Mouse (Mus musculus) hindbrain, embryonic 14.5 days (tissue): ENCODE measurements at regions not wholly inside any gene's neighbourhood (a gene's known extent, or its start where the extent isn't known, plus 50 kb on each side); places are given as distances from the start of the nearest gene placed in this dataset.

Experiments
- ATAC-seq: fragments of 200-750 bp; cut with Nextera tagmentation; 2 replicates; pipeline ENCODE4 v1.8.0; 2017; ENCODE audit warnings: moderate number of reproducible peaks, mild to moderate bottlenecking, moderate TSS enrichment, moderate library complexity; ENCODE audit not compliant: low FRiP score
- DNase-seq: peaks from one replicate; pipeline ENCODE4 v3.0.0-alpha.2; 2015; ENCODE audit warnings: low spot score
- H3K27ac ChIP-seq: fragments of 300-500 bp; sonication (generic); 2 replicates; pipeline ENCODE4 v1.5.1; 2014; ENCODE audit warnings: mild to moderate bottlenecking, moderate library complexity
- H3K27me3 ChIP-seq: fragments of 300-500 bp; sonication (generic); 2 replicates; pipeline ENCODE4 v1.6.1; 2014; ENCODE audit warnings: mild to moderate bottlenecking, low read length, mixed read lengths; ENCODE audit not compliant: control insufficient read depth, insufficient read depth
- H3K36me3 ChIP-seq: fragments of 300-500 bp; sonication (generic); replicated peaks from 2 replicates; pipeline ENCODE4 v1.6.1; 2014; ENCODE audit not compliant: control insufficient read depth, insufficient read depth
- H3K4me1 ChIP-seq: fragments of 300-500 bp; sonication (generic); replicated peaks from 2 replicates; pipeline ENCODE4 v1.6.1; 2014; ENCODE audit warnings: antibody characterized with exemption, low read length, mixed read lengths; ENCODE audit not compliant: control insufficient read depth, insufficient read depth
- H3K4me2 ChIP-seq: fragments of 300-500 bp; sonication (generic); replicated peaks from 2 replicates; pipeline ENCODE4 v1.6.1; 2014; ENCODE audit warnings: mild to moderate bottlenecking, moderate library complexity
- H3K4me3 ChIP-seq: fragments of 300-500 bp; sonication (generic); replicated peaks from 2 replicates; pipeline ENCODE4 v1.5.1; 2014; ENCODE audit warnings: mild to moderate bottlenecking, low read length
- H3K9ac ChIP-seq: fragments of 300-500 bp; sonication (generic); 2 replicates; pipeline ENCODE4 v1.6.1; 2014
- H3K9me3 ChIP-seq: fragments of 300-500 bp; sonication (generic); 2 replicates; pipeline ENCODE4 v1.6.1; 2016; ENCODE audit warnings: low read length; ENCODE audit not compliant: control insufficient read depth
- WGBS: fragments of 180-500 bp; shearing (Covaris S2); extraction: QIAGEN DNeasy Blood & Tissue Kit; methylation state at CpG from one replicate; pipeline ENCODE4 v1.1.7; 2014; 5-methylcytosine and 5-hydroxymethylcytosine counted together

DNA sequence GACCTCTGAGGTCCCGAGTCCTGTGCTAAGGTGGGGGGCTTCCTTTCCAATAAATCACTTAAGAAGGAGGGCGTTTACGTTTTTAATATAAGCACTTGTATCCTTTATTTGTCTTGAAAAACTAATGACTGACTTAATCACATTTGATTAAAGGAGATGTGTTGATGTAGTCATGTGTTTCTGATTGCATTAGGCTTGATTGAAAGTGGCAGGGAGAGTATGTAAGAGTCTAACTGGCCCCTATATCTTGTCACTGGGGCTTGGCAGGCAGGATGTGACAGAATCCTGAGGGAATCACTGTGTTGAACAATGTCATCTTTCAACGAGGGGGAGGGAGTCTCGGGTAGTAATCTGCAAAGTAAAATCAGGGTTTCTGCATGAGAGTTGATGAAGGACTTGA is 316.7 kb downstream of the Insc start:
- Histone ChIP-seq H3K9me3 (no peaks in the 10 kb centered on the region), H3K27me3 (peaks cover 75% of the 10 kb centered on the region), H3K27ac (no peak overlapping the region), H3K36me3 (no peaks in the 10 kb centered on the region), H3K4me2 (no peak overlapping the region), H3K9ac (no peak overlapping the region), H3K4me1 (0 out of 2 replicates have a peak, but pooled peaks cover 12% of the 10 kb centered on the region), H3K4me3 (no peak overlapping the region)
- ATAC-seq, result no peak
- WGBS, result 33% methylated on average over 5 of the region's 5 CpGs
- no peak for DNase-seq

- no peak overlapping the region for H3K4me2 ChIP-seq
- WGBS, result 66% methylated on average over 3 of the region's 3 CpGs
- no peak for DNase-seq
- no peak overlapping the region for H3K9ac ChIP-seq
- no peaks in the 10 kb centered on the region for H3K9me3 ChIP-seq
- no peak overlapping the region for H3K27ac ChIP-seq
- H3K4me3 ChIP-seq, result no peak overlapping the region
- no peak for ATAC-seq
- no peaks in the 10 kb centered on the region for H3K36me3 ChIP-seq
- H3K27me3 ChIP-seq, result peaks cover 77% of the 10 kb centered on the region
- H3K4me1 ChIP-seq, result 0 out of 2 replicates have a peak, but pooled peaks cover 5% of the 10 kb centered on the region
Observed at GRCm38 (mm10) chr7:115062817-115063216, 319.3 kb downstream of the Insc start.

GRCm38 (mm10) chr7:115067641-115068040 is 324.1 kb downstream of the Insc start:
- no peak for ATAC-seq

GRCm38 (mm10) chr7:115073406-115073805 is 329.9 kb downstream of the Insc start:
- no peak for ATAC-seq
- Histone ChIP-seq H3K4me1 (no peaks in the 10 kb centered on the region), H3K9me3 (no peaks in the 10 kb centered on the region), H3K9ac (no peak overlapping the region), H3K4me2 (no peak overlapping the region), H3K27me3 (0 out of 2 replicates have a peak, but pooled peaks cover 8% of the 10 kb centered on the region), H3K27ac (no peak overlapping the region), H3K4me3 (no peak overlapping the region), H3K36me3 (no peaks in the 10 kb centered on the region)
- 76% methylated on average over 2 of the region's 2 CpGs for WGBS
- DNase-seq, result no peak

More at GRCm38 (mm10) chr7:115067641-115068040, 324.1 kb downstream of the Insc start:
- H3K27ac ChIP-seq, result no peak overlapping the region
- no peaks in the 10 kb centered on the region for H3K36me3 ChIP-seq
- H3K4me1 ChIP-seq, result no peaks in the 10 kb centered on the region
- WGBS, result 94% methylated on average over 2 of the region's 2 CpGs
- H3K4me2 ChIP-seq, result no peak overlapping the region
- no peak overlapping the region for H3K9ac ChIP-seq
- peaks cover 42% of the 10 kb centered on the region for H3K27me3 ChIP-seq
- no peaks in the 10 kb centered on the region for H3K9me3 ChIP-seq
- no peak overlapping the region for H3K4me3 ChIP-seq
- DNase-seq, result no peak

DNA sequence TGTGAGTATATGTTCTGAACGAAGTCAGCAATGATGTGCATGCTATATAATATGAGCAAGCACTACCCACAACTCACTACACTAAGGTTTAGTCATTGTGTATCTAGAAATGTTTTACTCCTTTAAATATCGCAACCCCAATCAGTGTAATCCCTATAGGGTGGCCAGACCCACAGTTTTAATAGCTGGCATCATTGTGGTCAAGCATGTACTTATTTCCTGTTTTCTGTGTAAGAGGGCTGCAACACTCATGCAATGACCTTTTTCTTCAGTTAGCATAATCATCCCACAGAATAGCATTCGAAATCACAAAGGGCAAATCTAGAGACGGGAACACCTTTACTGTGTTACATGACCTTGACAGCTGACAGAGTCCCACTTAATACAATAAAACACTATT is 333.3 kb downstream of the Insc start:
- 0 out of 2 replicates have a peak, but pooled peaks cover 3% of the 10 kb centered on the region for H3K27me3 ChIP-seq
- H3K36me3 ChIP-seq, result no peaks in the 10 kb centered on the region
- no peaks in the 10 kb centered on the region for H3K4me1 ChIP-seq
- no peak overlapping the region for H3K4me2 ChIP-seq
- ATAC-seq, result no peak
- no peaks in the 10 kb centered on the region for H3K9me3 ChIP-seq
- no peak overlapping the region for H3K4me3 ChIP-seq
- no peak overlapping the region for H3K9ac ChIP-seq
- 89% methylated on average over 4 of the region's 4 CpGs for WGBS
- H3K27ac ChIP-seq, result no peak overlapping the region
- no peak for DNase-seq

GRCm38 (mm10) chr7:115084711-115085380 is 341.4 kb downstream of the Insc start:
- H3K9me3 ChIP-seq, result no peaks in the 10 kb centered on the region
- no peak for ATAC-seq

GRCm38 (mm10) chr7:115086542-115087448 is 343.3 kb downstream of the Insc start:
- WGBS, result 89% methylated on average over 4 of the region's 4 CpGs
- H3K27me3 ChIP-seq, result no peaks in the 10 kb centered on the region

More at GRCm38 (mm10) chr7:115084711-115085380, 341.4 kb downstream of the Insc start:
- Histone ChIP-seq H3K9ac (no peak overlapping the region), H3K4me1 (no peaks in the 10 kb centered on the region), H3K4me3 (no peak overlapping the region), H3K27me3 (no peaks in the 10 kb centered on the region), H3K27ac (no peak overlapping the region), H3K4me2 (no peak overlapping the region), H3K36me3 (no peaks in the 10 kb centered on the region)
- no peak for DNase-seq
- 86% methylated on average over 3 of the region's 3 CpGs for WGBS

DNA sequence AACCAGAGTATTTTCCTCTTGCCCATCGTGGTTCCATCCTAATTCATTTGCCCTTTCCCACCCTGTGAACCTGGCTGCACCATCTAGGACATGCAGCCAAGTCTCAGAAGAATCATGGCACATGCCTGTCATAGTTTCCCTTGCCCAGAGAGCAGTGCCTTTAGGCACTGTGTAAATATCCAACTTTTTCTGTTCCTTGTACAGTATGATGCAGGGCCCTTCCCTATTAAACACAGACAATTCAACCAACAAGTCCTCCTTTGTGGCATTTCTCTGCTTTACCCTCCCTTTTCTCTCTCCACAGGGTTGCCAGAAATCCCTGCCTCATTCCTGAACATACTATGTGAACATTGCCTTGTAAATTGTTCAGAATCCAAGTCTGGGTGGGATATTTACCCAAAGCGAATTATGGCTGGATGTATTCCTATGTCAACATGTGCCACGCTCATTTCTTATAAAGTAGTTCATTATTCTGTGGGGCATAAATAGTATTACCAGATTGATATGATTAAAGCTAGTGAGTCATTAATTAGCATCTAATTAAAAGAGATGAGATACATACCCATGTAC is 349.1 kb downstream of the Insc start:
- Histone ChIP-seq H3K27me3 (no peaks in the 10 kb centered on the region), H3K27ac (no peak overlapping the region), H3K9ac (no peak overlapping the region), H3K4me2 (no peak overlapping the region), H3K9me3 (no peaks in the 10 kb centered on the region), H3K4me1 (no peaks in the 10 kb centered on the region), H3K36me3 (no peaks in the 10 kb centered on the region), H3K4me3 (no peak overlapping the region)
- 81% methylated on average over 3 of the region's 3 CpGs for WGBS
- ATAC-seq, result no peak
- no peak for DNase-seq

More at GRCm38 (mm10) chr7:115086542-115087448, 343.3 kb downstream of the Insc start:
- H3K4me1 ChIP-seq, result no peaks in the 10 kb centered on the region
- H3K9ac ChIP-seq, result no peak overlapping the region
- H3K27ac ChIP-seq, result no peak overlapping the region
- ATAC-seq, result no peak
- H3K4me2 ChIP-seq, result no peak overlapping the region
- no peaks in the 10 kb centered on the region for H3K36me3 ChIP-seq
- H3K9me3 ChIP-seq, result no peaks in the 10 kb centered on the region
- H3K4me3 ChIP-seq, result no peak overlapping the region
- DNase-seq, result no peak

DNA sequence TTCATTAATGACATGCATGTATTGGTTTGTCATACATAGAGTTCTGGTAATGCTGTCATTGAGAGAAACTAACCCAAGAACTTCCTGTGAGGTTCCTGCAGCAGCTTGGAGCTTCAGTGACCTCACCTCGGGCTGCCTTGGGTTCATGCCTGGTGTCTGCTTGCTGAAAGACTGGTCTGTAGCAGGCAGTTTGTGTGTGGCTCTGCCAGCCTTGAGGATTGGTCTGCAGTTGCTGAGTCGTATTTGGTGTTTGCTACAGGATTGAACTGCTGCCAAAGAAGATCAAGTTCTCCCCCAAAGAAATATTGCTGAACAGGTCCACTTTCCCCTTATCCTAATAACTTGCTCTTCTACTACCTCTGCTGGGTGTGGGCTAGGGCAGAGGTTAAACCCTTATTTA is 362.5 kb downstream of the Insc start:
- H3K9me3 ChIP-seq, result no peaks in the 10 kb centered on the region
- no peaks in the 10 kb centered on the region for H3K4me1 ChIP-seq
- 93% methylated on average over 2 of the region's 2 CpGs for WGBS
- no peak overlapping the region for H3K27ac ChIP-seq
- DNase-seq (no peak), ATAC-seq (no peak)
- H3K9ac ChIP-seq, result no peak overlapping the region
- H3K4me3 ChIP-seq, result no peak overlapping the region
- H3K36me3 ChIP-seq, result no peaks in the 10 kb centered on the region
- no peaks in the 10 kb centered on the region for H3K27me3 ChIP-seq
- H3K4me2 ChIP-seq, result no peak overlapping the region
